Mouse (Mus musculus) heart, adult 2 months (tissue): ENCODE data around the gene Pakap.

ENCODE experiments used
- CTCF ChIP-seq: fragments of 200-600 bp; IDR thresholded peaks from 2 replicates; pipeline ENCODE4 v1.8.1; 2022; ENCODE audit warnings: antibody characterized with exemption, mild to moderate bottlenecking, moderate library complexity
- EP300 ChIP-seq: fragments of 200-500 bp; IDR thresholded peaks from 2 replicates; pipeline ENCODE4 v1.6.1; 2011; ENCODE audit warnings: low read depth, low read length, control low read depth; ENCODE audit not compliant: insufficient read depth
- POLR2A ChIP-seq: fragments of 200-500 bp; IDR thresholded peaks from 2 replicates; pipeline ENCODE4 v1.6.1; 2011; ENCODE audit warnings: mild to moderate bottlenecking, low read depth, low read length, control low read depth; ENCODE audit not compliant: insufficient read depth

GRCm38 (mm10) chr4:57916201-57916661 lies 348.3 kb downstream of the Pakap start, which contains the start of gene D630039A03Rik:
- TF ChIP-seq POLR2A (no peak), CTCF (no peak), EP300 (no peak)
